Mouse (Mus musculus): ENCODE results near the gene Pafah1b2. TPM values are rescaled to one million over a fixed set of nuclear protein-coding genes. Genes with fewer than 3 reads are reported as not detected.
A peak's percentile ranks its signal among the peaks of the same experiment; 100 is the strongest.

Pafah1b2 gene
- total RNA-seq (2021), result 10 to 100 TPM; 85.1 to 87.3 TPM

DNA sequence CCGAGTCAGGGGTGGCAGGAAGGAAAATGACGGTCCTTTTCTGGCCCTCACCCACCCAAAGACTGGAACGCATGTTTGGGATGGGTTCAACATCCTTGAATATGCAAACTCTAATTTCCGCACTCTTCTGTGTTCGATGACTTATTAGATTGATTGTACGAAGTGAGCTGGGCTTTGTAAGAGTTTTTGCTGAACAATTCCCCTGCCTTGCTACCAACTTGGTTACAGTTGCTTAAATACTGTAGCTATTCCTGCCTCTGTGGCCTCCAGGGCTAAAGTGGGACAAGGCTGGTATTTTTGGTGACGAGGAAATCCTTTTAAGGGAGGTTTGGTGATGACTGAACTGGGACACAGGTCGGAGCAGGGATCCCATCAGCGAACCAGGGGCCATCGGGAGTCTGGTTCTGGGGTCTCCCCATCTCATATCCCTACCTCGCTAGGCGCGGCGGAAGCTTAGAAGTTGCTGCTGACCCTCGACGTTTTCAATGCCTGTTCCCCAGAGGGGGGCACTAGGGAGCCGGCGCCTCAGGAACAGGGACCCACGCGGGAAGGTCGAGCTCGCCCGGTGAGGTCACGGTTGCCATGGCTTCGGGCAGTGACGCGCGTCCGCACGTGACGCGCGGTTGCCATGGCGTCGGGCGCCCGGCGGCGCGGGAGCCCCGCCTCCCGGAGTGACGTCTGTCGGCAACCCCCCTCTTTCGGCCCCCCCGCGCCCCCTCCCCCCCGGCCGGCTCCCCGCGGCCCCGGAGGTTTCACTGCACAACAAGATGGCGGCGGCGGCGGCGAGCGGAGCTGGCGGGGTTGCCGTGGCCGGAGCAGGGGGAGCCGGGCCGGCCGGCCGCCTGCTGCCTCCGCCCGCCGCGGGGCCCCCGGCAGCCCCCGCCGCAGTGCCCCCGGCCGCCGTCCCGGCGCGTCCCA is at the start of gene Pafah1b2, which contains the start of gene Sik3:
Gene Pafah1b2 (minus strand): TSS at position 600 of the 918 bp plus-strand sequence.
Gene Sik3 (plus strand): TSS at position 730 of the 918 bp plus-strand sequence.
- peak; percentile 96 to 97 for DNase-seq
- intact Hi-C loops (cut with DNase I), result loop anchor here (5.0 kb wide), 1 partner anchor 110 kb away; no protein-coding TSS in a partner anchor

DNA sequence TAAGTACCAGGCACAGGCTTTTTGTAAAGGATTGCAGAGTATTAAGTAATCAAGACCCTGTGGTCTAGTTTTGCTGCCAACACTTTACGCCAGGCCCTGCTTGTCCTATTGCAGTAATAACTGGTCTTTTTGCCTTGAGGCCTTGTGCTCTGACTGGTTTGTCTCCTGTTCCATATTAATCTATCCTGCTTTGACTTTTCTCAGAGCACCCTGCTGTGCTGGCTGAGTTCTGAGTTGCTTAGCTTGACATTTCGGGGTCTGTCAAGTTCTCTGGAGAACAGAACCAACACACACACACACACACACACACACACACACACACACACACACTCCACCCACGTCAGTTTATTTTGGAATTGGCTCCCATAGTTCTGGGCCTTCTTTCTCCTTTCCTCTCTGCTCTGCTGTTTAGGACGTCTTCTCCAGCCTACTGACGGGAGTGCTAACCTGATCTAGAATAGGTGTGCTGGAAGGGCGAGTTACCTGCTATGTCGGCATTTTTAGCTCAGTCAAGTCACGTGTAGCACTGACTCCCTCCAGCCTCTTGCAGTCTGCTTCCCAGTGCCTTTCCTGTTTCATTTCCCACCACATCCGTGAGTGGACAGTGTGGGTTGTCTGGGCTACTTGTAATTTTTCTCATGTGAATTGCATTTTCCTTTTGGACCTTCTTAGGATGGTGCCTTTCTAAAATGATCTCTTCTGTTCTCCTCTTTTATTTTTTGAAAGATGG is 49.4 kb upstream of the Pafah1b2 start:
- intact Hi-C loops (cut with DNase I), result no loop called here
- DNase-seq, result peak; percentile 33 to 38

DNA sequence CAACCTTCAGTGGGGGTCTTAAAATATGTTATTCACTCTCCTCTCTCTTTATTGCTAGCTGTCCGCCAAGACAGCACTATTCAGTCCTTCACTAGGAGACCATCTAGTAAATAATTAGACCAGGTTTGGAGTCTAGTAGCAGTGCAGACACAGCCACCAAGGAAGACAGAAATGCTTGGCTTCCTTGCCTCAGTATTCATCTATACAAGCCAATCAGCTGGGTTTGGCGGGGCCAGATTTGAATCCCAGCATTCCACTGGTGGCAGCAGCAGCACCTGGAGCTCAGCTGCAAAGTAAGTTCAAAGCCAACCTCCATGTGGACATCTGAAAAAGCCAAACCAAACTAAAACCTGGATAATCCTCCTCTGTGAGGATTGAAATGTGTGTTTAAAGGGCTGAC is 47.8 kb upstream of the Pafah1b2 start:
- intact Hi-C loops (cut with DNase I), result no loop called here
- DNase-seq, result no peak

DNA sequence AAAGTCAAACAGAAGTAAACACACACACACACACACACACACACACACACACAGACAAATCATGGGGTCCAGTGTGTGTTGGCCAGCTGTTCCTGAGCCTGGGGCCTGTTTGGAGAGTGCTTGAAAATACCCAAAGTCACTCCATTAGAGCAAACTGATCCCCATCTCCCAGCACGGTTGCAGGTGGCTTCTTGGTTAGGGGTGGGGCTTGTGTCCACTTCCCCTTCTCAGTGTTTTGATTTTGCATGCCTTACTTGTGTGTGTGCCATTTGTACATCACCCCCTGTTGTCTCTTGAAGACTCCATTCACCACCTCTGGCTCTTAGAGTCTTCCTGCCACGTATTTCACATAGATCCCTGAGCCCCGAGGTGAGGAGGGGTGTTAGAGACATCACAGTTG is 45.6 kb upstream of the Pafah1b2 start:
- DNase-seq, result no peak
- intact Hi-C loops (cut with DNase I), result no loop called here

DNA sequence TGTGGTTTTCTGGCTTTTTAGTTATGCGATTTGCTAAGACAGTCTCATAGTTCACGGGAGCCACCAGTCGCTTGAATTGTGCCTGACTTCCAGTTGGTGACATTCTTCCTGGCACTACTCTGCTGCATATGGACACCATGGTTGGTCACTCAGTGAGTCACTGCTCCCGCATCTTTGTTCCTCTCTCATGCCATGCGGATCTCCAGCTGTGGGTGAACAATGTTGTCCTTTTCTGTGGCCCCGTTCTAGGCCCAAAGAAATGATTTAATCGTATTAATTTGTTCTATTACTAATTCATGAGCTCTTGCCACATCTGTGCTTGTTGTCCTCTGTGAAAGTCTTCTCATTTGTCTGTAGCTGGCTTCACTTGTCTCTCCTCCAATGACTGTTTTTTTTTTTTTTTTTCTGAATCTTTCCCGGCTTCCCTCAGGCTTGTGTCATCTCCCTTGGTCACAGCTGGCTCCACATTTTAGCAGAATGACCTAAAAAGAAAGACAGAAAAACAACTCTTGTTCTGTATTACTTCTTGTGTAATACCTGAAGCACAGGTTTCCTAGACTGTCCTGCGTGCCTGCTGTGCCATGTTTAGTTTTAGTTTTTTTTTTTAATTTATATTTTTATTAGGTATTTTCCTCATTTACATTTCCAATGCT is 40.6 kb upstream of the Pafah1b2 start:
- intact Hi-C loops (cut with DNase I), result no loop called here
- DNase-seq, result peak in 1 of 2 experiments; percentile 14

DNA sequence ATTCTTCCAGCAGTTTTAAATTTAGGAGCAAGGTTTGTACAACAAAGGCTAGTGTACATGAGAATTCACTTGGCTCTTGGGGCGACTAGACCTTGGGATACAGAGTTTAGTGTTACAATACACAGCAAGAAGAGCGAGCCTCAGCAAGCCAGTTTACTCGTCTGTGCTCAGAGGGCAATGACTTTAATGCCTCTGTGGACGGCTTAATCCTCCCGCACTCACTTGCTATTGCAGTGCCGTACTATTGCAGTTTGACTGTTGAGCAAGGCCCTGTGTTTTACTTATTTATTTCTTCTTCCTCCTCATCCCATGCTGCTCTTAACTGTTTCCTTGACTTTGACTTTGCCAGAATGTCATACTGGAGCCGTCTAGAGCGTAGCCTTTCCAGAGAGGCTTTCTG is 37.7 kb upstream of the Pafah1b2 start:
- no peak for DNase-seq
- intact Hi-C loops (cut with DNase I), result no loop called here

DNA sequence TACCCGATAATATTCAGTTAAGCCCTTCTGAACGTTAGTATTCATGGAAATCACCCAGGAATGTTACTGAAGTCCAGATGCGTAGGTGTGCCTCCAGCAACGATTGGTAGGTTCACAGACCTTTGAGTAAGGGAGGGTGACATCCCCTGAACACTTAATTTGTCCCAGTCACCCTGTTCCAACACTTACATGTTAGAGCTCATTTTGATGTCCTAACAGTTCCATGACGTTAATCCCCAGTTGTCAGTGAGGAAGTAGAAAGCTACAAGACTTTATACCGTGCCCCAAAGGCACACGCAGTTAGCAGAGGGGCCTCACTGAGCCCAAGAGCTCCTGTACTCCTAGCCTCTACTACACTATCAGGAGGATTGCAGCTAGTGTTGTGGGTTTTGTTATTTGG is 37.0 kb upstream of the Pafah1b2 start:
- no peak for DNase-seq
- intact Hi-C loops (cut with DNase I), result no loop called here

DNA sequence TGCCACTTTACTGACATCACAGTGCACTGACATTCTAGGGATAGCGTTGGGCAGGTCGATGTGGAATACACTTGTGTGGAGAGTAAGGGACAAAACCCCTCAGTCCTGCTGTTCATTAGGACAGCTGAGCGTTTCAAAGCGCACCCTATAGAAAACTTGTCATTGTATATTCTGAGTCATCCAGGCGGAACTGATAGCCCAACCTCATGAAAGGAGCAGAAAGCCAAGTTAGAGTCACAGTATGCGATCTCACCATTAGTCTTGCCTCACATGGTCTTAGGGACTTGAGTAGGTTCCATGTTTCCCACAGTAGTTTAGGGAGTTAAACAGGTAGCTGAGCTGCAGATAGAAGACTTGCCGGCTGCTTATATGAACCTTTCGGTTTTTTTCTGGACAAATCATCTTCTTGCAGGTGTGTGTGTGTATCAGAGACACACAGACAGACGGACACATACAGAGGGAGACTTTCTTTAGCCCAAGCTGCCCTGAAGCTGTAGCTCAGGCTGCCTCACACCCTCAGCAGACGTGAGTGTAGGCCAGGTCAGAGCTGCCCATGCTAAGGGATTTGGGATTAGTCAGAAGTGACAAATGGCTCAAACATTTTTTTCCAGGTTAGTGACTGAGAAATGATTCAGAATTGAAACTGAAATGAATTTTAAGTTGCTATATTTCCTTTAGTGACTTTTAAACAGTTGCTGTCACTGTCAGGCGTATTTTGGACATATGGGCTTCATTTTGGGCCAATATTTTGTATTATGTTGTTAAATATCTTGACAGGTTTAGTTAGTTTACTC is 34.4 kb upstream of the Pafah1b2 start:
- intact Hi-C loops (cut with DNase I), result no loop called here
- no peak for DNase-seq

DNA sequence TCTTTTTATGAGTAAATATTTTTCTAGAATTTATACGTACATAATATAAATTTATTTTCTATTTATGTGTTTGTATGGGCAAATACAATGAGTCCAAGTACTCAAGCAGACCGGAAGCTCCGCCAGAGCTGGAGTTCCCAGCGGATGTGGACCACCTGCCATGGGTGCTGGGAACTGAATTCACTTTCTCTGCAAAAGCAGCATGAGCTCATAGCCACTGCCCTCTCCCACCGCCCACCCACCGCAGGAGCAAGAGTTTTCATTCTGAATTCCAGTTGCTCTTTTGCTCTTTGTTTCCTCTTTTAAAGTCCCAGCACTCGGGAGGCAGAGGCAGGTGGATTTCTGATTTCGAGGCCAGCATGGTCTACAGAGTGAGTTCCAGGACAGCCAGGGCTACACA is 31.1 kb upstream of the Pafah1b2 start:
- intact Hi-C loops (cut with DNase I), result no loop called here

DNA sequence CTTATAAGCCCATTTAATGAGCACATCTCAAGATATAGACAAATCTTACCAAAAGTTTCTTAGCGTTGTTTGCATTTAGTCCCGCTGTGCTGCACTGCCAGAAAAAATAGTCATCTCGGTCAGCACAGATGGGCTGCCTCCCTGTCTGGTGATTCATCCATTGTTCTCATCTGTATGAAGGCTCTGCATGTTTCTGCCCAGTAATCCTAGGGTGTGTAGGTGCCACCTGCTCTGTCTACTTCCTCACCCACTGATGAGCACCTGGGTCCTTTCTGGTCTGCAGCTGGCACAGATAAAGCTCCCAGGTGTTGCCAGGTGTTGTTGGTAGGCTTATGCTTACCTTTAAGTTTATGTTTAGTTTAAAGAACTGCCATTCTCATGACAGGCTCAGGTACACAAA is 29.9 kb upstream of the Pafah1b2 start:
- intact Hi-C loops (cut with DNase I), result no loop called here
- no peak for DNase-seq

More for the DNA sequence above, 31.1 kb upstream of the Pafah1b2 start:
- DNase-seq, result no peak

DNA sequence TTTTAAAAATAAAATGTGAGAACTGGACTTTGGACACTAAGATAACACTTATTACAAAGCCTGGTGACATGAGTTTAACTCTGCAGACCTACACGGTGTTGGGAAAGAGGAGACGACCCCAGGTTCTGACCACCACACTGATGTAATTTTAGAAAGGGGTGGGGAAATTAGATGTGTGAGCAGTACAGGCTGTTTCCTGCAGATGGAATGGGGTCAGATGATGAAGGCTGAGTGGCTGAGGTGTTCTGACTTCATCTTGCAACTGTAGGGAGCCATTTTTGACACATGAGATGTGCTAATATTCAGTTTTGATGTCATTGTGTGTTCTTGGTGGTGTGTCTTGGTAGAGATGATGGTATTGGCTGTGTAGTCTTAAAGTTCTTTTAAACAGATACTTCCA is 28.7 kb upstream of the Pafah1b2 start:
- intact Hi-C loops (cut with DNase I), result no loop called here
- DNase-seq, result no peak

DNA sequence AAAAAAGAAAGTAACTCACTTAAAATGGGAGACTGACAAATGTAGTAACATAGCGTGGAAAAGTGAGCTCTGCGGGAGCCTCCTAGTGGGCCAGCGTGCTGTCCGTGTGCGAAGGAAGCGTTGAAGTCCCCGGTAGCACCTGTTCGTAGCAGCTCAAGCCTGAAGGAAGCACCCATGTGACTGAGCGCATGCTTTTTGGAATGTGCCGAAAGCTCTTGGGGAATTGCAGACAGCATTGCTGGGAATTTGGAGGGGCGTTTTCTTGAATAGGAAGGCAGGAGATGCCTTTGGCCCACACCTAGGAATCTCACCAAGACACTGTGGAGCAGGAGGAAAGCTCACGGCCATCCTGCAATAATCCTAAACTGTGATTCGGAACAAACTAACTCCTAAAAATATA is 26.3 kb upstream of the Pafah1b2 start:
- intact Hi-C loops (cut with DNase I), result no loop called here
- DNase-seq, result no peak

DNA sequence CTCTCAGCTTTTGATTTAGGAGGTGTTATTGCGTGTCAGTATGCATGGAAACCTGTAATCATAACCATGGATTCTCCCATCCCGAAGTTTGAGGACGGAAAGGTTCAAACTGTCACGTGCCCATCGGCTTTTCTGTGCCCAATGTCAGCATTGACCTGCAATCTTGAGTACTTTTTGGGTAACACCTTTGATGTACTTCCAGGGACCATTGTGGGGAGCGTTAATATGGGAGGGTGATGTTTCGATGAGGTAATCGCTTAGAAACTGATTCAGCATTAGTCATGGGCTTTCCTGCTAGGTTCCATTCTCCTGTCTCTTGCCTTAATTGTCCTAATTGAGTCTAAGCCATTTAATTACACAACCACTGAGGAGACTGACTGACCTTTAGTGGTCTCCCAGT is 24.4 kb upstream of the Pafah1b2 start:
- DNase-seq, result no peak
- intact Hi-C loops (cut with DNase I), result no loop called here

DNA sequence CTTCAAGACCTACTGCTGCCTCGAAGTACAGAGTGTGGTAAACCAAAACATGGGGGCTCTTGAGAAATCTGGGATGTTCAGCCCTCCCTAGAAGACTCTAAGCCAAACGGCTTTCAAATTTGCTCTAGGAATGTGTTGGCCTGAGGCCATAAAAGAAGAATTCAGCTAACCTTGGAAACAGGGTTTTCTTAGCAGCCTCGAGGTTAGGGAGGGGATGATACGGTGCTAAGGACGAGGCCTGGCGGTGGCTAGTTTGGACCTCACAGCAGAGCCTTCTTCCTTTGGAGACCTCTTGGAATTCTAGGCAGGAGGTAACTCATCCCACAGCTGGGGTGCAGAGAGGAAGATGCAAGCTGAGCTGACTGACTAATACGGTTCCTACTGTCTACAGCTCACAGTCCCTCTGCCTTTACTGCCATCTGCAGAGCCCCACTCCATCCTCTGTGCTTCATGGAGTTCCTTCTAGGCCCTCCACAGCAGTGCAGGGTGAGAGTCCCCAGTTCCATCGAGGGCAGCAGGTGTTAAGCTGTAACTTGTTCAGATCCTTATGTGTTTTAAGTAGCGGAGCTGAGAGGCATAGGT is 22.9 kb upstream of the Pafah1b2 start:
- intact Hi-C loops (cut with DNase I), result no loop called here
- DNase-seq, result no peak

DNA sequence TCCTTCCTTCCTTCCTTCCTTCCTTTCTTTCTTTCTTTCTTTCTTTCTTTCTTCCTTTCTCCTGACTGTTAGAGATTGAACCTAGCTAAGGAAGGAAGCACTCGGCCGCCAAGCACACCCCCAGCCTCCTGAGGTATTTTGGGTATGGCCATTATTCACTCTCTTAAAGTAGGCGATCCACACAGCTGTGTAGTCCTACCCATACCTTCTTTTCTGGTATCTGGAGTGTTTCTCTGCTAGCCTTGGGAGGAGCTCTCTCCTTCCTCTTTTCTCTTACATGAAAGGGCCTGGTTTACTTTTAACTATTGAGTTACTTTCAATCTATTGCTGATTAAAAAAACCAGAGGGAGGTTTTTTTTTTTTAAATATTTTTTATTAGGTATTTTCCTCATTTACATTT is 21.4 kb upstream of the Pafah1b2 start:
- no peak for DNase-seq
- intact Hi-C loops (cut with DNase I), result loop anchor here (5.0 kb wide), 1 partner anchor 88 kb away; no protein-coding TSS in a partner anchor

DNA sequence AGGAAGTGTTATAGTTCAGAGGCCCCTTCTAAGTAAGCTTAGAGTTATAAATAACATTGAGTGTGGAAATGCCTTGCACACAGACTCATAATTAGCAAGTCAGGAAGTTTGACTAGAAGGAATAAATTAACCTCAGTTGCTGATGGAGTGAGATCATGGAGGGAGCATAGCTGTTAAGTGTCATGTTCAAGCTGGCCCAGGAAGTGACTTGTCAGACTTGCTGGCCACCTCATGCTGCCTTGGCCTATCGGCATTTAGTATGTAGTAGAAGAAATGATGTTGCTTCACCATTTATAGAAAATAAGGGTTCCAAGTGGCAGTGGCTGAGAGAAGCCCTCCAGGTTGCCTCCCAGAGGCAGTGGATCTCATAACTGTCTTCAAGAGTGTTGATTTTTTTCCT is 20.6 kb upstream of the Pafah1b2 start:
- DNase-seq, result no peak
- intact Hi-C loops (cut with DNase I), result loop anchor here (5.0 kb wide), 1 partner anchor 89 kb away; no protein-coding TSS in a partner anchor

DNA sequence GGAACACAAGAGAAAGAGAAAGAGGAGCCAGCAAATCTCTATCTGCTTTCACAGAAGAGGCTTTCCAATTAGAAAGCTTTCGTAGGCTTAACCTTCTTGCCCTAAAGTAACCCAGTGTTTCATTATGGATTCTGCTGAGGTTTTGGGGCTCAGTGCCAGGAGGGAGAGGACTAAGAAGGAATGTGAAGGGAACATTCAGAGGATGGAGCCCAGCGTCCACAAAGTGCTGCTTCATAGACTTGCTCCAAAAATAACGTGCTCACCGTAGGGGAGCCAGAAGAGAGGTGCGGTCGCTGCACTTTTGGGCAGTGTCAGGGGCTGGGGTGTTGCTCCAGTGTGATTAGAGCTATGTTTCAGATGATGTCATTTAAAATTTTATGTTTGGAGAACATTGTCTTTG is 19.7 kb upstream of the Pafah1b2 start:
- intact Hi-C loops (cut with DNase I), result loop anchor here (5.0 kb wide), 1 partner anchor 90 kb away; no protein-coding TSS in a partner anchor
- DNase-seq, result peak; percentile 71 to 72

DNA sequence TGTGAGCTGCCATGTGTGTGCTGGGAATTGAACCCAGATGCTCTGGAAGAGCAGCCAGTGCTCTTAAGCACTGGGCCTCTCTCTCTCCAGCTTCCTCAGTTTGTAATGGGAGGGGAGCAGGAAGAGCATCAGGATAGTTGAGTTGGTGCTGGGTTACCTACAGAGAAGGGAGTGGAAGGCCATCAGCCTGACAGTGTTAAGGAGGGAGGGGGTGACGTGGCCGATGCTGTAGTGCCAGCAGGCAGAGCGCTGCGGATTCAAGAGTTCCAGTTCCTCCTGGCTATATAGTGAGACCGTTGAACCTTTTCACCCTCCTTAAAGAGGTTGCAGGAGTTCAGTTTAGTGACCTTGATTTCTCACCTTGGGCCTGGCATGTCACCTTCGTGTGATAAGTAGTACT is 18.5 kb upstream of the Pafah1b2 start:
- intact Hi-C loops (cut with DNase I), result loop anchor here (5.0 kb wide), 1 partner anchor 91 kb away; no protein-coding TSS in a partner anchor
- no peak for DNase-seq

DNA sequence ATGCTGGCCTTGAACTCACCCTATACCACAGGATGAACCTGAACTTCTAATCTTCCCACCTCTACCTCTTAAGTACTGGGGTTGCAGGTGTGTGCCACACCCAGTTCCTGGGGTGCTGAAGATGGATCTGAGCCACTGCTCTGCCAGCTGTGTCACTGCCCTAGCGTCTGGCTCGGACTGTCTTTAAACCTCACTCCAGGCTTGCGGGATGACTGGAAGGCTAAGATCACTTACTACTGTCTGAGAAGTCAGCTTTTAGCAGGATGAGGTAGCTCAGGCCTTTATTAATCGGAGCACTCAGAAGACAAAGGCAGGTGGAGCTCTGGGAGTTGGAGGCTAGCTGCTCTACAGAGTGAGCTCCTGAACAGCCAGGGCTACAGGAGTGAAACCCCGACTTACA is 17.7 kb upstream of the Pafah1b2 start:
- intact Hi-C loops (cut with DNase I), result loop anchor here (5.0 kb wide), 1 partner anchor 92 kb away; no protein-coding TSS in a partner anchor

DNA sequence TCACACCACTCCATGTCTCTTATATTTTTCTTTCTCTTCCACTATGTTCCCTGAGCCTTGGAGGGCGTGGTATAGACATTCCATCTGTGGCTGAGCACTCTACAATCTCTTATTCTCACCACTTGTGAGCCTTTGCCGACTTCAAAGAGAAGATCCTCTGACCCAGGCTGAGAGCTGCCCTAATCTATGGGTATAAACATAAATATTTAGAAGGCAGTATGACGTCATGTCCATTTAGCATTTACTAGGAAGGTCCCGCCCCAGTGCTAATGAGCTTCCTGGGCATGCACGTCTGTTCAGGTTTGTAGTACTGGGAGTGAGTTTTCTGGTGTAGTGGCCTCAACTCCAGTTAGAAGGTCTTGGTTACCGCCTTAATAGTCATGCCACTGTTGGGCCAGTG is 17.0 kb upstream of the Pafah1b2 start:
- intact Hi-C loops (cut with DNase I), result no loop called here
- DNase-seq, result no peak

More for the DNA sequence above, 17.7 kb upstream of the Pafah1b2 start:
- DNase-seq, result no peak
